Mouse (Mus musculus) midbrain, postnatal 0 days (tissue): ENCODE data around the gene Tbc1d17. TPM values are rescaled to one million over a fixed set of nuclear protein-coding genes. Genes with fewer than 3 reads are reported as not detected.

Experiments
- ATAC-seq: fragments of 200-750 bp; cut with Nextera tagmentation; 2 replicates; pipeline ENCODE4 v1.8.0; 2017; ENCODE audit warnings: moderate number of reproducible peaks, mild to moderate bottlenecking, moderate TSS enrichment, moderate library complexity; ENCODE audit not compliant: low FRiP score
- DNase-seq: peaks from one replicate; pipeline ENCODE4 v3.0.0-alpha.2; 2015; ENCODE audit warnings: low spot score
- H3K27ac ChIP-seq: fragments of 300-500 bp; sonication (generic); 2 replicates; pipeline ENCODE4 v1.5.1; 2014; ENCODE audit warnings: low read depth, mild to moderate bottlenecking, low read length, mixed read lengths
- H3K27me3 ChIP-seq: fragments of 300-500 bp; sonication (generic); 2 replicates; pipeline ENCODE4 v1.6.1; 2014; ENCODE audit warnings: low read length, control low read depth, mixed read lengths; ENCODE audit not compliant: insufficient read depth
- H3K36me3 ChIP-seq: fragments of 300-500 bp; sonication (generic); 2 replicates; pipeline ENCODE4 v1.6.1; 2014; ENCODE audit warnings: low read length, control low read depth, mixed read lengths; ENCODE audit not compliant: insufficient read depth
- H3K4me1 ChIP-seq: fragments of 300-500 bp; sonication (generic); 2 replicates; pipeline ENCODE4 v1.6.1; 2014; ENCODE audit warnings: mild to moderate bottlenecking, control low read depth, antibody characterized with exemption, low read length, mixed read lengths; ENCODE audit not compliant: insufficient read depth
- H3K4me2 ChIP-seq: fragments of 300-500 bp; sonication (generic); 2 replicates; pipeline ENCODE4 v1.6.1; 2014; ENCODE audit warnings: low read depth, mild to moderate bottlenecking, low read length, mixed read lengths; ENCODE audit not compliant: poor library complexity, severe bottlenecking
- H3K4me3 ChIP-seq: fragments of 300-500 bp; sonication (generic); 2 replicates; pipeline ENCODE4 v1.5.1; 2014; ENCODE audit warnings: low read depth, mild to moderate bottlenecking, low read length, moderate library complexity
- H3K9ac ChIP-seq: fragments of 300-500 bp; sonication (generic); replicated peaks from 2 replicates; pipeline ENCODE4 v1.6.1; 2014; ENCODE audit warnings: mild to moderate bottlenecking, low read length, moderate library complexity, mixed read lengths; ENCODE audit not compliant: poor library complexity, severe bottlenecking
- H3K9me3 ChIP-seq: fragments of 300-500 bp; sonication (generic); 2 replicates; pipeline ENCODE4 v1.6.1; 2016; ENCODE audit warnings: low read length, control low read depth
- CTCF ChIP-seq: IDR thresholded peaks from 2 replicates; pipeline ENCODE4 v1.5.1; 2016; ENCODE audit warnings: antibody characterized with exemption, mild to moderate bottlenecking
- WGBS: fragments of 180-500 bp; shearing (Covaris S2); extraction: QIAGEN DNeasy Blood & Tissue Kit; methylation state at CpG from one replicate; pipeline ENCODE4 v1.1.7; 2014; 5-methylcytosine and 5-hydroxymethylcytosine counted together
- polyA plus RNA-seq: library from polyadenylated mRNA; unstranded; fragments of >200 nt; fragmentation: Nextera tagmentation; extraction: Ambion mirVana; gene quantifications from 2 replicates; pipeline ENCODE4 v1.2.1, GENCODE M21; 2015
- total RNA-seq: library from RNA; depleted of rRNA; stranded (reverse); fragments of >200 nt; gene quantifications from 2 replicates; pipeline ENCODE4 v1.2.3, GENCODE M21; 2014

Tbc1d17 gene
- total and polyA plus RNA-seq, 2 experiments from 2014 or later: 79.7 to 115 TPM

DNA sequence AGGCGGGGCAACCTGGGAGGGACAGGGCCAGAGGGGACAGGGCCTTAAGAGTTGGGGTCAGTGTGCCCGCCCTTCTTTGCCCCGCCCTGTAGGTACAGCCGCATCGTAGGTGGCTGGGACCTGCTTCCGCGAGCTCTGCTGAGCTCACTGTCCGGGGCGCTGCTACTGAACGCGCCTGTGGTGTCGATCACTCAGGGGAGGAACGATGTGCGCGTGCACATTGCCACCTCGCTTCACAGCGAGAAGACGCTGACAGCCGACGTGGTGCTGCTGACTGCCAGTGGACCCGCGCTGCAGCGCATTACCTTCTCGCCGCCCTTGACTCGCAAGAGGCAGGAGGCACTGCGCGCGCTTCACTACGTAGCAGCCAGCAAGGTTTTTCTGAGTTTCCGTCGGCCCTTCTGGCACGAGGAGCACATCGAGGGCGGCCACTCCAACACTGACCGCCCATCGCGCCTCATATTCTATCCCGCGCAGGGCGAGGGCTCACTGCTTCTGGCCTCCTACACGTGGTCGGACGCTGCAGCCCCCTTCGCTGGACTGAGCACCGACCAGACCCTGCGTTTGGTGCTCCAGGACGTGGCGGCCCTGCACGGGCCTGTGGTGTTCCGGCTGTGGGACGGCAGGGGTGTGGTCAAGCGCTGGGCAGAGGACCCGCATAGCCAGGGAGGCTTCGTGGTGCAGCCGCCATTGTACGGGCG, 9.2 kb downstream of the Tbc1d17 start:
- peak; percentile 53 for ATAC-seq
- Histone ChIP-seq H3K4me1 (0 out of 2 replicates have a peak, but pooled peaks cover 3% of the 10 kb centered on the region), H3K27me3 (0 out of 2 replicates have a peak, but pooled peaks cover 3% of the 10 kb centered on the region), H3K9me3 (no peaks in the 10 kb centered on the region), H3K36me3 (peaks cover 41% of the 10 kb centered on the region), H3K4me2 (peak overlapping the region; percentile 54), H3K4me3 (peak overlapping the region; percentile 30), H3K27ac (peak overlapping the region; percentile 9; the same call in 1 of the 2 replicates), H3K9ac (peak overlapping the region; percentile 54)
- 0 out of 2 replicates have a peak, but pooled peaks have one; percentile 8 for TF ChIP-seq CTCF
- WGBS: 3% methylated on average over 58 of the region's 58 CpGs
- peak; percentile 71 for DNase-seq

DNA sequence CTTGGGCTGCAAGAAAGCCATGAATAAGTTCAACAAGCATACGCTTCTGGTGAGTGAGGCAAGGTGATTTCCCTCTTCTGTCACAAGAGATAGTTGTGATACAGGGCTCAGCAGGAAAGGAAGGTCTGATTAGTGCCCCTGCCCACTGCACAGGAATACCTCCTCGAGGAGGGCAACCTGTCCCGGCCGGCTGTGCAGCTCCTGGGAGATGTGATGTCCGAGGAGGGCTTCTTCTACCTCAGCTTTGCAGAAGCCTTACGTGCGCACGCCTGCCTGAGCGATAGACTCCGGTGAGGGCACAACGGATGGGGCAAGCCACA, 9.7 kb downstream of the Tbc1d17 start:
- TF ChIP-seq CTCF: no peak
- Histone ChIP-seq H3K4me3 (peak overlapping the region; percentile 30), H3K36me3 (peaks cover 36% of the 10 kb centered on the region), H3K9ac (peak overlapping the region; percentile 54), H3K27me3 (0 out of 2 replicates have a peak, but pooled peaks cover 3% of the 10 kb centered on the region), H3K9me3 (no peaks in the 10 kb centered on the region), H3K4me1 (0 out of 2 replicates have a peak, but pooled peaks cover 3% of the 10 kb centered on the region), H3K4me2 (peak overlapping the region; percentile 54), H3K27ac (0 out of 2 replicates have a peak overlapping the region, but pooled peaks have one; percentile 9)
- 35% methylated on average over 11 of the region's 11 CpGs for WGBS
- DNase-seq: no peak
- no peak for ATAC-seq

DNA sequence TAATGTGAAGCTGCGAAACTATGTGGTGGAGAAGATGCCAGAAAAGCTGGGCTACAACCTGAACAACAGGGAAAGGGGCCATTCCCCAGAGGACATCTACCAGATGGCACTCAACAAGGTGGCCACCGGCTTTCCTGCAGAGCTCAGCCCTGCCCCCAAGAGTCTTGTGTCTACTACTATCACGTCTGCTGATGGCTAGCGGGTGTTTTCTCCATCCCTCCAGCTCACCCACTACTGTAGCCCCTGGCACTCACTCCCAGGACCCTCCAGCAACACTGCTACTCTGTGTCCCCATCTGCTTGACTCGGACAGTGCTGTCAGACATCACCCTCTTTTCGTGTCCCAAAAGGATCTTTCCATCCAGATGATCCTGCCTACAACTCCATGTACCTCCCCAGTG, 10.8 kb downstream of the Tbc1d17 start:
- DNase-seq: no peak

DNA sequence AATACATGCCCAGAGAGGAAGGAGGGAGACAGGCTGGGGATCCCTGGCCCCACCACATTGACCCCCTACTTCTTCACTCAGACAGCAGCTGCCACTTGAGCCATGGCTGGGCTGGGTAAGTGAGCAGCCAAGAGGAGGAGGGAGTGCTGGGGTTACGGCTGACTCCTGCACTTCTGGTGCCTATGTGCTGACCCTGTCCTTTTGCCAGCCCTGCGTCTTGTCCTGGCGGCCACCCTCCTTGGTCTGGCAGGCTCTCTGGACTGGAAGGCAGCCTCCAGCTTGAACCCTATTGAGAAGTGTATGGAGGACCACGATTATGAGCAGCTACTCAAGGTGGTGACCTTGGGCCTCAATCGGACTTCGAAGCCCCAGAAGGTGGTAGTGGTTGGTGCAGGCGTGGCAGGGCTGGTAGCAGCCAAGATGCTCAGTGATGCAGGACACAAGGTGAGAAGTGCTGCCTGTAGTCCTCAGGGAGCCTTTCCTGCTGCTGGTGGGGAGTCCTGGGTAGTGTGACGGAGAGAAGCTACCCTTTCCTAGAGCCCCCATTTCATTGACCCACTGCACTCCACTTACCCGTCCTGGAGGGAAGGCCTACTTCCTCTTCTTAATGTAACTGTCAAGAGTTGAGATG, 12.3 kb downstream of the Tbc1d17 start:
- Histone ChIP-seq H3K27ac (no peak overlapping the region), H3K4me1 (0 out of 2 replicates have a peak, but pooled peaks cover 3% of the 10 kb centered on the region), H3K36me3 (peaks cover 19% of the 10 kb centered on the region), H3K4me3 (no peak overlapping the region), H3K9ac (no peak overlapping the region), H3K9me3 (no peaks in the 10 kb centered on the region), H3K27me3 (0 out of 2 replicates have a peak, but pooled peaks cover 3% of the 10 kb centered on the region), H3K4me2 (no peak overlapping the region)
- no peak for TF ChIP-seq CTCF
- ATAC-seq (no peak), DNase-seq (no peak)
- 88% methylated on average over 8 of the region's 9 CpGs for WGBS

More for the DNA sequence above, 10.8 kb downstream of the Tbc1d17 start:
- no peak for ATAC-seq
- Histone ChIP-seq H3K4me2 (no peak overlapping the region), H3K9me3 (no peaks in the 10 kb centered on the region), H3K4me3 (no peak overlapping the region), H3K27me3 (0 out of 2 replicates have a peak, but pooled peaks cover 3% of the 10 kb centered on the region), H3K27ac (no peak overlapping the region), H3K36me3 (peaks cover 25% of the 10 kb centered on the region), H3K9ac (no peak overlapping the region), H3K4me1 (0 out of 2 replicates have a peak, but pooled peaks cover 3% of the 10 kb centered on the region)
- 89% methylated on average over 6 of the region's 6 CpGs for WGBS
- no peak for TF ChIP-seq CTCF

DNA sequence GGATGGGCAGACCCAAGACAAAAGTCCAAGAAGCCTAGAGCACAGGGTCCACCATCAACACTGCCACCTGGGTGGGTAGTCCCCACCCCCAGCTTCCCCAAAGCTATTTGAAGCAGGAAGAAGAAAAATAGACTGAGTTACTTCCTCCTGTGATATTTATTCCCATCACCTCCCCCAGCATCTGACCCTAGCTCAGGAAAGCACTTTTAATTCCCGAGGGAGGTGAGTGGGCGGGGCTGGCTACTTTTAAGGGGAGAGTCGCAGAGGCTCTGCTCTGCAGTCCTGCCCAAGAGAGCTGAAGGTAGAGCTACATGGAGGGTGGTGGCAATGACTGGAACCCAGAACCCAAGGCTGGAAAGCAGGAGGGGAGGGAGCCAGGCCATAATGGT, 12.9 kb downstream of the Tbc1d17 start:
- Histone ChIP-seq H3K27me3 (no peaks in the 10 kb centered on the region), H3K9me3 (no peaks in the 10 kb centered on the region), H3K36me3 (peaks cover 21% of the 10 kb centered on the region), H3K4me1 (0 out of 2 replicates have a peak, but pooled peaks cover 3% of the 10 kb centered on the region), H3K4me2 (no peak overlapping the region), H3K9ac (no peak overlapping the region), H3K4me3 (no peak overlapping the region), H3K27ac (no peak overlapping the region)
- no peak for DNase-seq
- no peak for TF ChIP-seq CTCF
- WGBS: 60% methylated on average over 3 of the region's 3 CpGs
- ATAC-seq: no peak
